Mouse (Mus musculus): ENCODE results near the gene Olfr763.

GRCm38 (mm10) chr10:129039796-129040195 lies 29.2 kb downstream of the Olfr763 start, which contains the start of gene Olfr764-ps1:
- TF ChIP-seq CTCF (IDR thresholded peaks at IDR 0.05; ENCODE audit: extremely low read depth, insufficient read depth, low read length) (no peak), POLR2A (IDR thresholded peaks at IDR 0.05; ENCODE audit: extremely low read depth, insufficient read depth, low read length) (no peak)
